Mouse (Mus musculus) kidney, adult 2 months (tissue): Measurements from ENCODE around the gene Phf14. TPM values are rescaled to one million over a fixed set of nuclear protein-coding genes. Genes with fewer than 3 reads are reported as not detected.
"Not testable (repeated sequence)": the region's sequence is repeated elsewhere in the genome, so short reads cannot be mapped to it uniquely, and the experiment has no call there.

Experiments used
- DNase-seq: peaks from one replicate; pipeline ENCODE4 v3.0.0; 2021
- H3K27ac ChIP-seq: fragments of 200-500 bp; 2 replicates; pipeline ENCODE4 v1.5.1; 2012; ENCODE audit warnings: low read depth, low read length, control low read depth, inconsistent platforms; ENCODE audit not compliant: insufficient read depth
- H3K27me3 ChIP-seq: fragments of 200-500 bp; replicated peaks from 2 replicates; pipeline ENCODE4 v1.6.1; 2012; ENCODE audit warnings: mild to moderate bottlenecking, moderate library complexity, low read length, inconsistent platforms; ENCODE audit not compliant: control insufficient read depth, insufficient read depth
- H3K36me3 ChIP-seq: fragments of 200-500 bp; 2 replicates; pipeline ENCODE4 v1.6.1; 2012; ENCODE audit warnings: mild to moderate bottlenecking, moderate library complexity, low read length, inconsistent platforms; ENCODE audit not compliant: control insufficient read depth, insufficient read depth
- H3K4me1 ChIP-seq: fragments of 200-500 bp; 2 replicates; pipeline ENCODE4 v1.6.1; 2011; ENCODE audit warnings: low read length; ENCODE audit not compliant: control insufficient read depth, insufficient read depth
- H3K4me3 ChIP-seq: fragments of 200-500 bp; 2 replicates; pipeline ENCODE4 v1.5.1; 2011; ENCODE audit warnings: mild to moderate bottlenecking, low read depth, low read length, control low read depth; ENCODE audit not compliant: insufficient read depth
- CTCF ChIP-seq: fragments of 200-500 bp; conservative IDR thresholded peaks from 2 replicates; pipeline ENCODE4 v1.5.1; 2011; ENCODE audit warnings: low read depth, mild to moderate bottlenecking, control low read depth, low read length, moderate library complexity, mixed read lengths; ENCODE audit not compliant: insufficient read depth, insufficient read length
- POLR2A ChIP-seq: fragments of 200-500 bp; IDR thresholded peaks from one replicate; pipeline ENCODE4 v1.6.1; 2011; ENCODE audit warnings: low read depth, low read length, control low read depth
- WGBS: fragments of 180-500 bp; shearing (Covaris S2); methylation state at CpG from one replicate; pipeline ENCODE4 v1.1.7; 2018; 5-methylcytosine and 5-hydroxymethylcytosine counted together
- polyA plus RNA-seq: library from polyadenylated mRNA; depleted of rRNA; stranded (reverse); fragments of >200 nt; gene quantifications from 2 replicates; pipeline ENCODE4 v1.2.3, GENCODE M21; 2012; rRNA removed

The Phf14 gene
- polyA plus RNA-seq, result 5.6 and 7.0 TPM in 2 replicates

DNA sequence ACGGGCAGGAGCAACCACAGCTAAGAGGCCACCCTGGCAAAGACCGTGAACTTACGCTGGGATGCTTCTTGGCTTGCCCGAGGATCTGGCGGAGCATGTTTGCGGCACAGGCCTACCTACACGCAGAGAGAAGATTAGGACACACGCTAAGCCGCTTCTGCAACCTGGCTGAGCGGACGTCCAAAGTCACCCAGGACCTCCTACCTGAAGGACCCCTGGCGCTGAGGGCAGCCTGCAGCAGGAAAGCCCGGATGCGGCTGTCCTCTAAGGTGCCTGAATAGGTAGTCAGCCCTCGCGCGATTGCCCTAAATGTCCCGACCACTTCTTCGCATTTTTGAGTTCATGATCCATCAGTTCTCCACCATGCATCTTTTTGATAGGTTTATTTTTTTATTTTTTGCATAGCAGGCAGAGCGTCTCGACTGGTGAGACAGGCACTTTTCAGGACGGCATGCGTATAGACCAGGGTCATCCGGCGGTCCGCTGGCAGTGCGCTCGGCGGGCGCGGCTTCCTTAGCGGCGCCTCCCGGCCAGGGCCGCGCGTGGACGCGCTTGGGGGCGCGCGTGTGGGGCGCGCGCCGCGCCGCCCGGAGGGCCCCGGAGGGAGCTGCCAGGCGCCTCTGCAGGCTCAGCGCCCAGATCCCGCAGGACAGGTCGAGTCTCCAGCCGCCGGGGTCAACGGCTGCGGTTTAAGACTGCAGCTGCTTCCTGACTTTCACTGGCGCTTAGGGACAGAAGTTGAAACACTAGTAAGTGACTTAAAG lies at the start of gene Phf14, which contains the start of gene Ndufa4:
Gene Phf14 (plus strand): TSS at position 541 of the 764 bp plus-strand sequence.
Gene Ndufa4 (minus strand): TSS at position 229 of the 764 bp plus-strand sequence.
- Histone ChIP-seq H3K36me3 (no peaks in the 10 kb centered on the region; the same call in 1 of the 2 replicates), H3K4me1 (peaks cover 5% of the 10 kb centered on the region), H3K27me3 (no peaks in the 10 kb centered on the region), H3K4me3 (peak within 1 kb of the TSS; percentile 92), H3K27ac (peak within 1 kb of the TSS; percentile 90)
- peak; percentile 96 for DNase-seq
- TF ChIP-seq POLR2A (peak; percentile 99), CTCF (no peak)
- under 1% methylated on average over 59 of the region's 59 CpGs for whole genome bisulfite sequencing

DNA sequence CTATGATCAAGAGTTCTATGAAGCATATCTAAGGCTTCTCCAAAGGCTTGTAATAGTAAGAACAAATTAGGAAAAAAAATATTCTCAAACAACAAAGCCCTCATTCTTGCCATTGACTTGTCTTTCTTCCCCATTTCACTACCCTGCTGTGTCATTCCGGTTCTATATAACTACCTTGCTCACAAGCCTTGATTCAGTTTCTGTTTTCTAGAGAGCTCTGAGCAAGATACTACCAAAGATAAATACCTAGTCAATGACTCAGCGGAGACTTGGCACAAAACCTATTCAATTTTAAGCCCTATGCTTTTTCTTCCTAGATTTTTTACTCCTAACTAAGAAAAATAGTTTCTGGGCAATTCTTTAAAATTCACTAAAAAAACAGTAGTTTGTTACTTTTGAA lies 32.2 kb upstream of the Phf14 start:
- not testable (repeated sequence) for H3K27me3 ChIP-seq, H3K27ac ChIP-seq, H3K4me3 ChIP-seq, H3K4me1 ChIP-seq, DNase-seq, H3K36me3 ChIP-seq
- WGBS, result no CpG with 5 or more reads among the region's 2 CpGs

- TF ChIP-seq POLR2A, result no peak
- TF ChIP-seq CTCF, result no peak
- H3K4me3 ChIP-seq, result no peak overlapping the region
Measured at GRCm38 (mm10) chr6:11900809-11901310, 6.7 kb upstream of the Phf14 start.

GRCm38 (mm10) chr6:11906890-11907268 lies 730 bp upstream of the Phf14 start:
- no peak for DNase-seq
- Histone ChIP-seq H3K4me3 (peak overlapping the region; percentile 92), H3K36me3 (no peaks in the 10 kb centered on the region; the same call in 1 of the 2 replicates), H3K27ac (peak overlapping the region; percentile 90), H3K4me1 (peaks cover 5% of the 10 kb centered on the region), H3K27me3 (no peaks in the 10 kb centered on the region)
- TF ChIP-seq POLR2A (no peak), CTCF (no peak)
- under 1% methylated on average over 5 of the region's 5 CpGs for WGBS

More at GRCm38 (mm10) chr6:11900809-11901310, 6.7 kb upstream of the Phf14 start:
- peaks cover 8% of the 10 kb centered on the region for H3K36me3 ChIP-seq
- WGBS, result 92% methylated on average over 4 of the region's 4 CpGs
- no peak for DNase-seq
- no peaks in the 10 kb centered on the region for H3K27me3 ChIP-seq
- H3K27ac ChIP-seq, result no peak overlapping the region
- peaks cover 5% of the 10 kb centered on the region for H3K4me1 ChIP-seq

DNA sequence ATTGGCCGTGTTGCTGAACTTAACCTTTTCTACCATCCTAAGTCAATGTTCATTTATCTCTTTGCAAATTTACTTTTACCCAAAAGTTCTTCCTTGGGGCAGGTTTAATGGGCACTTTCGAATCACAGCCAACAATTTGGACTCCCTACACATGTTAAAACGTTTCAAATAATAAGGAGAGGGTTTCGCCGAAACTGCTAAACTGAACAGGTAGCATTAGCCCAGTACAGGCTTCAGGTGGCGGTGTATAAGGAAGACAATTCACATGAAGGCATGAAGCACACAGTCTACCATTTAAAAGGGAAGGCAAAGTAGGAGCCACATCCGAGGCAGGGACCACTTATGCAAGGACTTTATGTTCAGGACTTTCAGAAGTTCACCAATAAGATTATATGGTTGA lies 561 bp downstream of the Phf14 start:
- TF ChIP-seq CTCF, result no peak
- H3K4me1 ChIP-seq, result peaks cover 5% of the 10 kb centered on the region
- peak overlapping the region; percentile 92 for H3K4me3 ChIP-seq
- H3K27me3 ChIP-seq, result no peaks in the 10 kb centered on the region
- no peak for DNase-seq
- 25% methylated on average over 7 of the region's 7 CpGs for WGBS
- 0 out of 2 replicates have a peak overlapping the region, but pooled peaks have one; percentile 42 for H3K27ac ChIP-seq
- no peaks in the 10 kb centered on the region; the same call in 1 of the 2 replicates for H3K36me3 ChIP-seq

- Histone ChIP-seq H3K4me3 (peak overlapping the region; percentile 96), H3K4me1 (peaks cover 2% of the 10 kb centered on the region; the same call in 1 of the 2 replicates), H3K27ac (peak overlapping the region; percentile 64), H3K36me3 (no peaks in the 10 kb centered on the region), H3K27me3 (no peaks in the 10 kb centered on the region)
- under 1% methylated on average over 20 of the region's 20 CpGs for WGBS
- peak; percentile 32 for TF ChIP-seq POLR2A
- TF ChIP-seq CTCF, result no peak
- peak; percentile 93 for DNase-seq
Measured at GRCm38 (mm10) chr6:11925496-11926041, 18.0 kb downstream of the Phf14 start.

DNA sequence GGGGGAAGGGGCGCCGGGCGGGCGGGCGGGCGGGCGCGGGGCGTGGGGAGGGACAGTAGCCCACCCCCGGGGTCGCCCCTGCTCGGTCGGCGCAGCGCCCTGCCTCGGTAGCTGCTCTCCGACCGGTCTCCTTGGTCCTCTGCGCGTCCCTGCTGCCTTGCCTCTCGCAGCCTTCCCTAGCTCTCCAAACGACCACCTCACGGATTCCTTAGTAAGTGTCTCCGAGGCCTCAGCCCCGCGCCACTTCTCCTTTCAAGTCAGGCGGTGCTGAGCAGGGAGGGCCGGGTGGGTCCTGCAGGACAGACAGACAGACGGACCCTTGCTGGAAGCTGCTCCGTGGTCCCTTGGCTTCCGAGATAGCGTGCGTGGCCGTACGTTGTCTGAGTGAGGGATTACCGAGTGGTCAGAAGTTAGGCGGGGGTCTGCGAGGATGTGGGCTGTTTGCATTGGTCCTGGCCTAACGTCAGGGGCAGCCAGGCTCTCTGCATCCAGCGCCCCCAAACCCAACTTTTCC lies 18.5 kb downstream of the Phf14 start:
- no peak for DNase-seq
- H3K27ac ChIP-seq, result peak overlapping the region; percentile 64

More for the DNA sequence above, 18.5 kb downstream of the Phf14 start:
- peak overlapping the region; percentile 96 for H3K4me3 ChIP-seq
- H3K4me1 ChIP-seq, result peaks cover 2% of the 10 kb centered on the region; the same call in 1 of the 2 replicates
- H3K36me3 ChIP-seq, result no peaks in the 10 kb centered on the region
- WGBS, result under 1% methylated on average over 40 of the region's 40 CpGs
- no peaks in the 10 kb centered on the region for H3K27me3 ChIP-seq
- no peak for TF ChIP-seq POLR2A
- no peak for TF ChIP-seq CTCF
